Mouse (Mus musculus) monocyte, adult 59 days (primary cell): Measurements from ENCODE around the gene Ankrd7. TPM values are rescaled to one million over a fixed set of nuclear protein-coding genes. Genes with fewer than 3 reads are reported as not detected.

ENCODE experiments used
- total RNA-seq, 2 experiments: library from RNA; stranded (reverse); gene quantifications; one replicate each; pipeline ENCODE4 v1.2.4; 2023

Gene Ankrd7
- not detected for total RNA-seq

DNA sequence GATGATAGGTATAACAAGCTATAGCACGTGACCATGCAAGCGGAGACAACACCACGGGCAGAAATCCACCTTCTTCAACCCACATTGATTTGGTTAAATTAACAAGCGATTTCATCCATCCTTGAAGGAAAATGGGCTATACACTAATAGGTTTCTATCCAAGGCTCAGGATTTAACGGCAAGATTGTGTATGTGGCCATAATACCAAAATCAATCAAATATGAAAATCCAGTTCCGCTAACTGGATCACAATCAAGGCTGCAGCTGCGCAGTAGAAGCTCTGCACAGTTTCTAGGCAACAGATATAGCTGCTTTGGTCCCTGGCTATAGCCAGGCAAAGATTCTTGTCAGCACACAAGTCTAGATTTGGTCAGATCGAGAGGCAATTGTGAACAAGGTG is at the start of gene Ankrd7:
Ankrd7 (plus strand) TSS at position 301 of the 400 bp plus-strand sequence.

DNA sequence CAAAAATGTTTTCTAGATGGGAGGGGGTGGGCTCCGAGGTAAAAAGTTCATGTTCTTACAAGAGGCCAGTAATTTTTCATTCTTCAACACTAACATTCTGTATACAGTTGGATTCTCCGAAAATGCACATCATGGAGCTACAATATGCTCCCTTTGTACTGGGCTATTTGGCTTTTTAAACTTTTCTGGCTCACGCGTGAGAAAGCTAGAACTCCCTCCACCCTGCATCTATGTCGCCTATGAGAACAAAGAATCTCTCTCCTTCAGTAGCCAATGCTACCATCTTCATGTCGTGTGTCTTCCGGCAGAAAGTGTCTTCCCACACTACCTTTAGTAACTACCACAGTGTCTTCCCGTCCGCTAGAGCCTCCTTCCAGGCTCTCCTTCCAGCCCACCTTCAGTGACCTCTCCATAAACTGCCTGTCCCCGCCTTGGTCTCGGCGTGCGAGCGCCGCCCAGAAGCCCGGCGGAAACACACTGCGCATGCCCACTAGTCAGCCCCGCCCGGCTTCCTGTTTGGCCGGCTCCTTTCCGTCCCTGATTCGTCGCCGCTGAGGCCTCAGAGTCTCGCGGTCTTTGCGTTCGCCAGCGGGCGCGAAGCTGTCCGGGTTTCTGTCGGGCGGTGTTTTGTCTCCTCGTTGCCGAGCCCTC is 17.9 kb upstream of the Ankrd7 start, which contains the start of gene Lsm8:
Lsm8 (plus strand) TSS at position 529 of the 651 bp plus-strand sequence.

Other genes starting within 250 kb of the Ankrd7 start
- gene Lsm8, start 17.7 kb upstream of the Ankrd7 start, total RNA-seq = 10 to 100 TPM; 20.0 to 28.8 TPM